Mouse (Mus musculus) kidney, postnatal 14 days (tissue): ENCODE results near the gene Fam78a.

Experiments used
- DNase-seq: peaks from one replicate; pipeline ENCODE4 v3.0.0; 2022; ENCODE audit warnings: mixed read lengths

Gene Fam78a

DNA sequence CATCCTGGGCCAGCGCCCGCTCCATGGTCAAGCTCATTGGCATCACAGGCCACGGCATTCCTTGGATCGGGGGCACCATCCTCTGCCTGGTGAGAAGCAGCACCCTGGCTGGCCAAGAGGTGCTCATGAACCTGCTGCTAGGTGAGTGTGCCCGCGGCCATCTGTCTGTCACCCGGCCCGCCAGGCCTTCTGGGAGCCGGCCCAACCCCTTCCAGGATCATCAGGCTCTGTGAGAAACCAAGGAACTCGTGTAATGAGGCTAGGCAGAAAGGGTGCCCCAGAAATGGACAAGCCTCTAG is 11.4 kb upstream of the Fam78a start:
- DNase-seq = no peak

- DNase-seq = peak; percentile 72
Observed at GRCm38 (mm10) chr2:32095351-32096121, 10.9 kb upstream of the Fam78a start, which contains the start of gene Plpp7. Gene Plpp7 (plus strand): TSS chr2:32095528.

DNA sequence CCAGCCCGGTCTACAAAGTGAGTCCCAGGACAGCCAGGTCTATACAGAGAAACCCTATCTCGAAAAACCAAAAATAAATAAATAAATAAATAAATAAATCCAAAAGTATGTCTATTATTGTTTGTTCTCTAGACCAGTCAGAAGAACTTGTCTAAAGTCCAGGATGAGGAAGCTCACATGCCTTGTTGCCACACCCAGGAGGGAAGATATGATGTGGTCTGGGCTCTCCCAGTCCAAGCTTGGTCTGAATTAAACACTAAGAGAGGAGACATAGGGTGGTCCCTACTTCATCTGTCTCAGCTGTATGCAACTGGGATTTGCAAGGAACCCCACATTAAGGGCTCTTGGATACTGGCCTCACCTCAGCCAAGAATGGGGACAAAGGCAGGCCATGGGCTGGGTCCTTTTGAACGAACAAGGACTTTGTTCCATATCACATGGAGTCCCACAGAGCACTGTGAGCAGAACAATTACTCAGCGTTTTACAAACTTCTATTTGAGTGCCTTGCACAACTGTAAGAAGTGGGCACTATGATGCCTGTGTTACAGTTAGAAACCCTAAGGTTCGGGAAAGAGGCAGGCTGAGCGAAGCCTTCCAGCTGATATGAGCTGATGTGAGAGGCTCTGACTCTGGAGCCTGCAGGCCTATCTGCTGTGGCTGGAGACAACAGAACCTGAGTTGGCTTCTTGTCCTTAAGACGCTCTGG is 9.5 kb upstream of the Fam78a start:
- DNase-seq = no peak

DNA sequence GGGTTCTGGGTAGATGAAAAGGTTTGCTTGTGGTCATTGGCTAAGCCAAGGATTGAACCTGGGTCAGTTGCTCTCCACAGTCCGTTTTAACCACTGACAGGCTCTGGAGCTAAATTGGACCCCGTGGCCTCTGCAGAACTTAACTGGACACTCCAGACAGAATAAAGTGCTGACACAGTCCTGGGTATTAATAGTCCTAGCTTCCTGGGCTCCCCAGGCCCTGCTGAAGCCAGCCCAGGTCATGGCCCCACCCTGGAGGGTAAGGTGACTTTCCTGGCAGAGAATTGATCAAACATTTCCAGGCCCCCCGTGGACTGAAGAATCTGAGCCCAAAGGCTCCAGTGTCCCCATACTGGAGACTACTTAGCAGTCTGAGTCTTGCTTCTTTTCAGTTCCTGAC is 7.3 kb upstream of the Fam78a start:
- DNase-seq = no peak

DNA sequence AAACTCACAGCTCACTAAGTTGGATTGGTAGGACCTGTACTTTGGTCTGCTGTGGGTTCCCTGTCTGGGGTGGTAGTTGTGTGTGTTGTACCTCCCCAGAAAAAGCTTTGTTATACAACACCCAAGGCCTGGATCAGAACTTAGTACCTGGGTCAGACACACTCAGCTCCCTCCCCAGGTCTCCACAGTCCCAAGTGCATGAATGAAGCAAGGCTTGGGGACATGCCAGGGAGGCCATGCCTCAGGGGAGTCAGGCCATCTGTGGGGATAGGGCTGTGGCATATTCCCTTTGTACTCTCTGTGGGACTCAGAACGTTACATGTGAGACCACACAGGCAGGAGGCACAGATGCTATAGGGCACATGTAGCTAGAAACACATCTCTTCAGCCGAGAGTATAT is 5.5 kb upstream of the Fam78a start:
- no peak for DNase-seq

- DNase-seq = no peak
Observed at GRCm38 (mm10) chr2:32089606-32090005, 4.9 kb upstream of the Fam78a start.

GRCm38 (mm10) chr2:32088372-32088981 is 3.8 kb upstream of the Fam78a start:
- DNase-seq = no peak

DNA sequence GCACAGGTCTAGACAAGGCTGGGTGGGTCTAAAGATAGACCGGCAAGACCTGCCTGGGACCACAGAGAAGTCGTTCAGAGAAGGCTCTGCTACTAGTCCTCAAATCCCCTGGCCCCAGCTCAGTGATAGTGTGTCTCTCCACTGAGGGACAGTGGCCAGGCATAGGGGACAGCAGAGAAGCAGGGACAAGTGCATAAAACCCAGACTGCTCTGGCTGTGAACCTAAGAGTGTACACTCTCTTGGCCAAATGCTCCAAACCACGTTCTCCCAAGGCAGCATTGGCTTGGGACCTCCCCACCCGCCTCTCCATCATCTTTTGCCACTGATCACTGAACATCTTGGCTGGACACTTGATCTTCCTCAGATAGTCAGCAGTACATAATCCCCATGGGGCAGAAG is 2.9 kb upstream of the Fam78a start:
- no peak for DNase-seq

DNA sequence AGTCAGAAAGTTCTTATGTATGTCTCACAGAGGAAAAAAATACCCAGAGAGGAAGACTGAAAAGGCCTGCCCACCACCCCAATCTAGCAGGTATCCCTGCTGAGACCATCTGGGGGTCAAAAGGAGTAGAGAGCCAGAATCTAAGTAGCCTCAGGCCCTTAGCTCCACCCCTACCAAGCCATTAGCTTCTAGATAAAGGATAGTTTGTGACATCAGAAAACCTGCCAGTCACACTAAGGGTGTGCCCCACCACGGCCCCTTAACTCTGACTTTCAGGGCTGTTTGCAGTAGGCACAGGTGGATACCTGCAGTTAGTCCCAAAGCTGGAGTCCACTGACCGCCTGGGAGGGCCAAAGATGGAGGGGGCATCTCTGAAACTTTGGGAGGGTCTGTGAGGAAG is 574 bp upstream of the Fam78a start:
- DNase-seq = no peak

GRCm38 (mm10) chr2:32084872-32085199 is 179 bp upstream of the Fam78a start:
- DNase-seq = no peak

GRCm38 (mm10) chr2:32083159-32084011 is 1.3 kb downstream of the Fam78a start:
- DNase-seq = peak; percentile 61

- no peak for DNase-seq
Observed at GRCm38 (mm10) chr2:32082229-32082628, 2.4 kb downstream of the Fam78a start.

DNA sequence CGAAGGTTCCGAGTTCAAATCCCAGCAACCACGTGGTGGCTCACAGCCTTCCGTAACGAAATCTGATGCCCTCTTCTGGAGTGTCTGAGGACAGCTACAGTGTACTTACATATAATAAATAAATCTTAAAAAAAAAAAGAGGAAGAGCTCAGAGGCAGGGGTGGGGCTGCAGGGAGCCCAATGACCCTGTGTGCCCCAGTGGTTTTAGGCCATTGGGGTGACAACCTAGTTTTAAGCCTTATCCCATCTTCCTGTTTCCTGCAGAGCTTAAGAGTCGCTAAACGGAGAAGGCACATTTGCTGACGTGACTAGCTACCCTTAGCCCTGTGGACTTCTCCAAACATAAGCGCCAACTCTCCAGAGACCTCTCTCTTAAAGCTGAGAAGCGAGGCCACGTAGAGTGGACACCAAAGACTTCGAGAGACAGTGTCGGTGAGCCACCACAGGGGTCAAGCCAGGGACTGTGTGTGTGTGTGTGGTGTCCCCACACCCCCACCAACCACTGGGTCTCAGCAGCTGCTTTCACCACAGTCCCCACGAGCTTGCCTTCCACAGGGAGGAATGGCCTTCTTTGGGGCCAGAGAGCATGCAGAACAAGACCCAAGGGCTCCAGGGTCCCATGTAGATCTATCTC is 3.2 kb downstream of the Fam78a start:
- no peak for DNase-seq

- no peak for DNase-seq
Observed at GRCm38 (mm10) chr2:32080681-32081080, 4.0 kb downstream of the Fam78a start.

DNA sequence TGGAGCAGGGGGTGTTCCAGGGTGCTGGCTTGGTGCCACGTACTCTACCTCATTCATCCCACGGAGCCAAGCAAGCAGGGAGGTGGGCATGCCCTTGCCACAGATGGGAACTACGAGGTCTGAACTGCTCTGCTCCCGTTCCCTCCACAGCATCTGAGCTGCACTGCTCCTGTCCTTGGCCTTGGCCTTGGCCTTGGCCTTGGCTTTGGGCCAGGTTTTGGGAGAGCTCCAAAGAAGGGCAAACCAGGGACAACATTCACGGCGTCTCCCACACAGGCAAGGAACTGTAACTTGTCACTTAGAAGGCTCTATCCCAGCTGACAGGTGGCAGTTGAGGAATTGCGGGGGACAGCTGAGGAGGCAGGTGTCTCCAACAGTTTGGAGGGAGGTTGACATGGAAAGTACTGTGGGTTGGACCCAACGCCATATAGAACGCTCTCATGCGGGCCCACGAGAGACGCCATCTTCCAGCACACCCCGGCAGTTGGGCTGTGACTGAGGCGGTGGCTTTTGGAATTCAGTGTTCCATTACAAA is 5.4 kb downstream of the Fam78a start:
- no peak for DNase-seq

DNA sequence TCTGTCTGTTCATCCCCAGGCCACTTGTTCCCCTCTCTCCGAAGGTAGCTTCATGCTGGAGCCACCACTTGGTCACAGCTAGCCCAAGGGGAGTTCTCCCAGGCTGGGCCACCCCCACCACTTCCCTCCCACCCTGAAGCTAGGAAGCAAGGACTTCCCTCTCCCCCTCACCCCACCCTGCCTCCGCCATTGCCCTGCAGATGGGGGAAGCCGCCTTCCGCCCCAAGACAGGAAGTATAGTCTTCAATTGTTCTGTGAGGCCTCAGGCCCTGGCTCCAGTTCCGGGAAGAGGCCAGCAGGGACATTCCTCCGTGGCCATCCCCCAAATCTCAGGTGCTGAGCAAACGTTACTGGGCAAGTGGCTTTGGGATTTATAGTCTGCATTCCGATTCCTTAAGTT is 6.1 kb downstream of the Fam78a start:
- DNase-seq = peak; percentile 55

GRCm38 (mm10) chr2:32077744-32078143 is 6.9 kb downstream of the Fam78a start:
- no peak for DNase-seq

DNA sequence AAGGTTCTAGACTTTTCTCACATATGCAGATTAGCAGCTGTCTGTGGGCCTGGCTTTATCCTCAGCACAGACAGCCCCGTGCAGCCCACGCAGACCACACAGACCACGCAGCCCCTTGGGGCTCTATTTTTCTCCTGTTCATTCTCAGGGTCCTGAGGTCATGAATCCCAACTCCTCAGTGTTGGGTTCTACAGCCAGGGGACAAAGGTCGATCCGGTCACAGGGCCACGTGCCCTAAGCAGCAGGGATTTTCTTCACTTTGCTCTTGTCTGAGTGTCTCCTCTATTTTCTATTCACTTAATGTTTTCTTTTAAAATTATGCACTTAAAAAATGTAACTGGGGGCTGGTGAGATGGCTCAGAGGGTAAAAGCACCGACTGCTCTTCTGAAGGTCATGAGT is 9.3 kb downstream of the Fam78a start:
- peak; percentile 33 for DNase-seq

DNA sequence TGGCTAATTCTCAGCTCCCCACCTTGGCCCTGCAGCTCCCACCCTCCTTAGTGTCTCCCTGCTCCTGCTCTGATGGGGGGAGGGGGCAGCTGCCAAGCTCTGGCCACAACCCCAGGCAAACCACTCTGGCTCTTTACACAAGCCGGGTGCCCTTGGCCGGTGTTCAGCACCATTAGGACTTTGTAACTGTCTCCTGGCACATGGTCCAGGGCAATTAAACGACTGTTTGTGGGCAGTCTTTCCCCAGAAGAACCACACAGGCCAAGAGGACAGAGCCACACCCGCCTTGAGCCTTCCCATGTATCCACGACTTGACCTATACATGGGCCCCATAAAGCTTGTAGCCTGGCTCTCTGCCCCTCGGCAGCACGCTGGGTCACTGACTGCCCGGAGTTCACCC is 10.3 kb downstream of the Fam78a start:
- peak; percentile 85 for DNase-seq

DNA sequence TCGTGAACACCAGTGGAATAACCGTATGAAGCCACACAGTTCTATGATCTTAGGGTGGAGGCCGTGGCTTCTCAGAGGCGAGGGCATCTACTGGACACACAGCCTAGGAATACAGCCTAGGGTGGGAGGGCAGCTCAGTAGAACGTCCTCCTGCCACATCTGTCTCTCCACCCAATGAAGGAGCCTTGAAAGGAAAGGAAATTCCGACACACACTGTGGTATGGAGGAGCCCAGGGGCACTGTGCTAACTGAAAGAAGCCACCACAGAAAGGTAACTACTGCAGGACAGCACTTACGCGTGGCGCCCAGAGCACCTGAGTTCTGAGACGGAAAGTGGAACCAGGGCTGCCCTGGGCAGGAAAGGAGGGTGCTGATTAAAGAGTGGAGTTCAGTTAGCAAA is 13.9 kb downstream of the Fam78a start:
- DNase-seq = no peak

- DNase-seq = no peak
Observed at GRCm38 (mm10) chr2:32068811-32069607, 15.6 kb downstream of the Fam78a start.

DNA sequence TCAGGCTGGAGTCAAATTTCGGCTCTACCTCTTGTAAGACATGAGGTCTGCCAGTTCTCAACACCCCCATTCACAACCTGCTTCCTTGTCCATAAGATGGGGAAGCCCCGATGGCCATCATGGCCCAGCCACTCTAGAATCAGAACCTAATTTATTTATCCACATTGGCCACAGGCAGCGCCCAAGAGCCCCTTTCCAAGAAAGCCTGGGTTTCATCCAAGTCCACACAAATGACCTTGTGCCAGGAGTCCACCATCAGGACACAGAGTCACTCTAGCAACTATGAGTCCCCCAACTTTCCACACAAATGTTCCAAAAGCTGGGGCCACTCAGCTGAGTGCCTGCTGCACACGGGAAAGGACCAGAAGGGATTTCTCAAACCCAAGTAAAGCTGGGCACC is 18.7 kb downstream of the Fam78a start:
- DNase-seq = no peak
